16 mouse cellular contexts compared by ENCODE assay signal in genomic region chr12:75520395-75520794, GRCm38 (mm10).
DNase-seq lines count a peak whose midpoint lies in the region; ATAC-seq and TF ChIP-seq lines count a peak whose summit lies in the region.
"Had no signal": no experiment of that assay in that cellular context is flagged by ENCODE, and none has a peak within 500 bp of the region (broad histone marks: within the 10 kb centered on the region; RNA-seq: fewer than 3 reads in every experiment).

No protein-coding gene starts in this region.

- peak overlapping the region; percentile 73 for H3K27ac ChIP-seq in heart, embryonic 13.5 days (replicated peaks)
- peak overlapping the region; percentile 61; the same call in 1 of the 2 replicates for H3K27ac ChIP-seq in layer of hippocampus, adult 2 months
- peak overlapping the region; percentile 59 for H3K27ac ChIP-seq in midbrain, embryonic 15.5 days
- H3K27ac ChIP-seq: embryonic facial prominence, embryonic 15.5 days had no signal

- TF ChIP-seq CTCF in layer of hippocampus, adult 2 months (conservative IDR thresholded peaks at IDR 0.05): no peak

- H3K4me2 ChIP-seq in heart, embryonic 13.5 days: no peak overlapping the region
- H3K4me2 ChIP-seq in midbrain, embryonic 15.5 days: no peak overlapping the region
- H3K4me2 ChIP-seq: embryonic facial prominence, embryonic 15.5 days; lung, embryonic 14.5 days had no signal

- H3K9me3 ChIP-seq in heart, embryonic 13.5 days: no peaks in the 10 kb centered on the region
- no peaks in the 10 kb centered on the region for H3K9me3 ChIP-seq in midbrain, embryonic 15.5 days
- H3K9me3 ChIP-seq: embryonic facial prominence, embryonic 15.5 days; G1E had no signal

- no peak overlapping the region for H3K9ac ChIP-seq in heart, embryonic 13.5 days
- H3K9ac ChIP-seq in midbrain, embryonic 15.5 days: no peak overlapping the region
- H3K9ac ChIP-seq: embryonic facial prominence, embryonic 15.5 days; lung, embryonic 14.5 days had no signal

- H3K4me3 ChIP-seq in heart, embryonic 13.5 days: no peak overlapping the region
- H3K4me3 ChIP-seq in layer of hippocampus, adult 2 months: no peak overlapping the region
- no peak overlapping the region for H3K4me3 ChIP-seq in midbrain, embryonic 15.5 days
- H3K4me3 ChIP-seq: embryonic facial prominence, embryonic 15.5 days had no signal

- peaks cover 68% of the 10 kb centered on the region for H3K4me1 ChIP-seq in heart, embryonic 13.5 days
- H3K4me1 ChIP-seq in midbrain, embryonic 15.5 days: peaks cover 12% of the 10 kb centered on the region

- ATAC-seq in heart, embryonic 13.5 days (ENCODE audit: extremely low read depth, insufficient number of reproducible peaks, low FRiP score, low TSS enrichment): no peak
- peak; percentile 38; the same call in 1 of the 2 replicates for ATAC-seq in midbrain, embryonic 15.5 days (replicated peaks)
- ATAC-seq: activated CD4-positive, CD25-positive, alpha-beta regulatory T cell, adult 4 months; intestine, embryonic 16.5 days had no signal

- peaks cover 4% of the 10 kb centered on the region for H3K36me3 ChIP-seq in heart, embryonic 13.5 days
- H3K36me3 ChIP-seq in midbrain, embryonic 15.5 days (replicated peaks): no peaks in the 10 kb centered on the region
- H3K36me3 ChIP-seq: embryonic facial prominence, embryonic 15.5 days had no signal

- intact Hi-C loops in heart, postnatal 25 days (cut with DNase I): no loop called here

- no peaks in the 10 kb centered on the region for H3K27me3 ChIP-seq in heart, embryonic 13.5 days (replicated peaks)
- no peaks in the 10 kb centered on the region for H3K27me3 ChIP-seq in midbrain, embryonic 15.5 days (replicated peaks)
- H3K27me3 ChIP-seq: embryonic facial prominence, embryonic 15.5 days had no signal

- no peak for DNase-seq in heart, postnatal 25 days (ENCODE audit: low spot score)
- no peak for DNase-seq in layer of hippocampus, adult 2 months (ENCODE audit: low spot score in 2 of 2)
- no peak for DNase-seq in layer of hippocampus, adult 9-10 months (ENCODE audit: low spot score)
- peak; percentile 53 for DNase-seq in R1 (ENCODE audit: low read depth, low spot score)
- no peak for DNase-seq in layer of hippocampus, adult 8-10 months (ENCODE audit: low spot score in 2 of 2)
- DNase-seq in adrenal gland, adult 18-20 months (ENCODE audit: low spot score in 2 of 2): no peak
- DNase-seq: cerebellum, adult 11-12 months; heart, postnatal 14 days; lung, embryonic 14.5 days; thymus, postnatal 4 days had no signal

- 45% methylated on average over 3 of the region's 3 CpGs for WGBS in heart, embryonic 13.5 days
- WGBS in midbrain, embryonic 15.5 days: 32% methylated on average over 3 of the region's 3 CpGs
